Mouse (Mus musculus) MEL (cell line): ENCODE data around the gene Gm4187. TPM values are rescaled to one million over a fixed set of nuclear protein-coding genes. Genes with fewer than 3 reads are reported as not detected.
"Not testable (repeated sequence)": the region's sequence is repeated elsewhere in the genome, so short reads cannot be mapped to it uniquely, and the experiment has no call there.

Experiments
- DNase-seq: peaks from one replicate; pipeline ENCODE4 v3.0.0; 2011; ENCODE audit warnings: low read depth, low spot score
- H3K27ac ChIP-seq: 2 replicates; pipeline ENCODE4 v1.5.1; 2012; ENCODE audit warnings: low read depth, mild to moderate bottlenecking, control low read depth, low read length, moderate library complexity; ENCODE audit not compliant: control insufficient read depth
- H3K27me3 ChIP-seq, 2 experiments: fragments of 150-350 bp in 1 of 2; sonication (generic) in 1 of 2; 2 replicates each; pipeline ENCODE4 v1.6.1; 2012; ENCODE audit warnings: low read length in 2 of 2, mild to moderate bottlenecking in 2 of 2, improper control_type of control experiment in 1 of 2, moderate library complexity in 1 of 2; ENCODE audit not compliant: insufficient read depth in 2 of 2, control insufficient read depth in 1 of 2
- H3K36me3 ChIP-seq, 2 experiments: 2 replicates each; pipeline ENCODE4 v1.6.1; 2012 to 2014; ENCODE audit warnings: low read length in 2 of 2, improper control_type of control experiment in 1 of 2, inconsistent platforms in 1 of 2, mild to moderate bottlenecking in 1 of 2; ENCODE audit not compliant: insufficient read depth in 2 of 2, control insufficient read depth in 1 of 2
- H3K4me1 ChIP-seq, 2 experiments: fragments of 150-350 bp in 1 of 2; sonication (generic) in 1 of 2; 2 replicates each; pipeline ENCODE4 v1.6.1; 2012; ENCODE audit warnings: low read length in 2 of 2, improper control_type of control experiment in 1 of 2, mild to moderate bottlenecking in 1 of 2; ENCODE audit not compliant: insufficient read depth in 2 of 2, control insufficient read depth in 1 of 2
- H3K4me3 ChIP-seq, 2 experiments: fragments of 150-350 bp in 1 of 2; sonication (generic) in 1 of 2; 2 replicates each; pipeline ENCODE4 v1.5.1; 2012; ENCODE audit warnings: low read depth in 2 of 2, low read length in 2 of 2, mild to moderate bottlenecking in 2 of 2, moderate library complexity in 2 of 2, control low read depth in 1 of 2, improper control_type of control experiment in 1 of 2; ENCODE audit not compliant: control insufficient read depth in 1 of 2, insufficient read depth in 1 of 2
- H3K79me2 ChIP-seq: 2 replicates; pipeline ENCODE4 v1.6.1; 2012; ENCODE audit warnings: mild to moderate bottlenecking, low read length, moderate library complexity; ENCODE audit not compliant: control insufficient read depth, poor library complexity, insufficient read depth
- H3K9ac ChIP-seq: 2 replicates; pipeline ENCODE4 v1.6.1; 2012; ENCODE audit warnings: low read depth, mild to moderate bottlenecking, control low read depth, low read length, moderate library complexity; ENCODE audit not compliant: control insufficient read depth, poor library complexity, severe bottlenecking
- H3K9me3 ChIP-seq: fragments of 150-350 bp; sonication (generic); replicated peaks from 2 replicates; pipeline ENCODE4 v1.6.1; 2012; ENCODE audit warnings: mild to moderate bottlenecking, low read length, improper control_type of control experiment, moderate library complexity; ENCODE audit not compliant: insufficient read depth
- polyA plus RNA-seq, 2 experiments: library from polyadenylated mRNA; stranded (reverse) in 1 of 2; unstranded in 1 of 2; fragments of >175 nt in 1 of 2; fragments of >200 nt in 1 of 2; gene quantifications; 2 replicates each; pipeline versions ENCODE4 v1.2.1 to v1.2.4; 2012; ENCODE audit warnings: low replicate concordance in 2 of 2, low read depth in 1 of 2; ENCODE audit not compliant: insufficient read length in 2 of 2, insufficient read depth in 1 of 2, missing spikeins in 1 of 2
- total RNA-seq: library from RNA; depleted of rRNA; stranded (reverse); fragments of 300-350 nt; gene quantifications from 2 replicates; pipeline ENCODE4 v1.2.3, GENCODE M21; 2012; rRNA removed

Gene Gm4187
- total RNA-seq (not detected in 2 replicates), polyA plus RNA-seq (not detected)

DNA sequence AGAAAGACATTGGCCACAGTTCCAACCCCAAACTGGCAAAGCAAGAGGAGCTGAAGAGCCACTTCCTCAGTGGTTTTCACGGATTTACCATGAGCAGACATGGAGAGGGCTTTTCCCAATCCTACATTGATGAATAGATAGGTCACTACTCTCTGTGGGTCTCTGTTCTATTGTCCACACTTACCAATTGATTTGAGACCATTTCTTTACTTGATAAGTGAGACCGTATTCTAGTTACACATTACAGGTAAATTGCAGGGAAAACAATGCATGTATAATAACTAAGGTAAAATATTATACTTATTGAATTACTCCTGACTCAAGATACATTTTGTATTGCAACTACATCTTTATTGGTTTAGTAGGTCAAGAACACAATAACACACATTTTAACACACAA is at the start of gene Gm4187:
Gm4187 (minus strand) TSS at position 101 of the 400 bp plus-strand sequence.
- not testable (repeated sequence) for H3K4me1 ChIP-seq, H3K36me3 ChIP-seq, DNase-seq, H3K9ac ChIP-seq, H3K79me2 ChIP-seq, H3K9me3 ChIP-seq, H3K4me3 ChIP-seq, H3K27ac ChIP-seq, H3K27me3 ChIP-seq

DNA sequence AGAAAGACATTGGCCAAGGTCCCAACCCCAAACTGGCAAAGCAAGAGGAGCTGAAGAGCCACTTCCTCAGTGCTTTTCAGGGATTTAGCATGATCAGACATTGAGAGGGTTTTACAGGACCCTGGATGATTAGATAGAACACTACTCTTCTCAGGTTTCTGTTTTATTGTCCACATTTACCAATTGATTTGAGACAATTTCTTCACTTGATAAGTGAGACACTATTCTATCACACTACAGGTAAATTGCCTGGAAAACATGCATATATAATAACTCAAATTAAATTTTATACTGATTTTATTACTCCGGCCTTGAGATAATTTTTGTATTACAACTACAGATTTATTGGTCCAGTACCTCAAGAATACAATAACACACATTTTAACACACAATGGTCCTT is 41.4 kb upstream of the Gm4187 start, which contains the start of gene Gm8660:
Gm8660 (minus strand) TSS at position 101 of the 400 bp plus-strand sequence.
- not testable (repeated sequence) for H3K36me3 ChIP-seq, H3K4me3 ChIP-seq, H3K9ac ChIP-seq, H3K4me1 ChIP-seq, H3K27ac ChIP-seq, DNase-seq, H3K79me2 ChIP-seq, H3K27me3 ChIP-seq, H3K9me3 ChIP-seq

Other genes with a start within 250 kb of the Gm4187 start
- gene Gm16451, start 211.5 kb downstream of the Gm4187 start, total RNA-seq: not detected in 2 replicates
- gene Gm16451, start 211.5 kb downstream of the Gm4187 start, polyA plus RNA-seq: not detected
- not detected in 2 replicates for gene Gm10666, start 195.0 kb downstream of the Gm4187 start, total RNA-seq
- not detected for gene Gm10666, start 195.0 kb downstream of the Gm4187 start, polyA plus RNA-seq
- not detected in 2 replicates for gene Vmn1r142, start 165.7 kb downstream of the Gm4187 start, total RNA-seq
- not detected for gene Vmn1r142, start 165.7 kb downstream of the Gm4187 start, polyA plus RNA-seq
- not detected in 2 replicates for gene Vmn1r143, start 140.3 kb downstream of the Gm4187 start, total RNA-seq
- not detected for gene Vmn1r143, start 140.3 kb downstream of the Gm4187 start, polyA plus RNA-seq
- not detected in 2 replicates for gene Gm8653, start 128.5 kb downstream of the Gm4187 start, total RNA-seq
- gene Gm8653, start 128.5 kb downstream of the Gm4187 start, polyA plus RNA-seq: not detected
- gene Gm8453, start 100.2 kb downstream of the Gm4187 start, total RNA-seq: not detected in 2 replicates
- gene Gm8453, start 100.2 kb downstream of the Gm4187 start, polyA plus RNA-seq: not detected
- not detected in 2 replicates for gene Gm8660, start 41.3 kb upstream of the Gm4187 start, total RNA-seq
- not detected for gene Gm8660, start 41.3 kb upstream of the Gm4187 start, polyA plus RNA-seq
- gene Vmn1r148, start 83.9 kb upstream of the Gm4187 start, total RNA-seq: not detected in 2 replicates
- gene Vmn1r148, start 83.9 kb upstream of the Gm4187 start, polyA plus RNA-seq: not detected
- not detected in 2 replicates for gene Vmn1r149, start 108.5 kb upstream of the Gm4187 start, total RNA-seq
- gene Vmn1r149, start 108.5 kb upstream of the Gm4187 start, polyA plus RNA-seq: not detected
- not detected in 2 replicates for gene Gm10665, start 134.4 kb upstream of the Gm4187 start, total RNA-seq
- gene Gm10665, start 134.4 kb upstream of the Gm4187 start, polyA plus RNA-seq: not detected
- gene Vmn1r151, start 170.0 kb upstream of the Gm4187 start, total RNA-seq: not detected in 2 replicates
- gene Vmn1r151, start 170.0 kb upstream of the Gm4187 start, polyA plus RNA-seq: not detected
- not detected in 2 replicates for gene Vmn1r152, start 193.2 kb upstream of the Gm4187 start, total RNA-seq
- gene Vmn1r152, start 193.2 kb upstream of the Gm4187 start, polyA plus RNA-seq: not detected
- gene Gm8677, start 205.2 kb upstream of the Gm4187 start, total RNA-seq: not detected in 2 replicates
- gene Gm8677, start 205.2 kb upstream of the Gm4187 start, polyA plus RNA-seq: not detected
- gene Gm4201, start 235.6 kb upstream of the Gm4187 start, total RNA-seq: not detected in 2 replicates
- not detected for gene Gm4201, start 235.6 kb upstream of the Gm4187 start, polyA plus RNA-seq